Mouse (Mus musculus) stomach, embryonic 14.5 days (tissue): ENCODE results near the gene Gm128. TPM values are rescaled to one million over a fixed set of nuclear protein-coding genes. Genes with fewer than 3 reads are reported as not detected.

ENCODE experiments used
- ATAC-seq: fragments of 200-750 bp; cut with Nextera tagmentation; 2 replicates; pipeline ENCODE4 v1.8.0; 2017; ENCODE audit warnings: low read depth, moderate TSS enrichment; ENCODE audit not compliant: insufficient number of reproducible peaks, insufficient read depth, low FRiP score
- H3K27ac ChIP-seq: fragments of 300-500 bp; sonication (generic); 2 replicates; pipeline ENCODE4 v1.5.1; 2014; ENCODE audit warnings: mild to moderate bottlenecking, low read length, moderate library complexity, mixed read lengths
- H3K27me3 ChIP-seq: fragments of 300-500 bp; sonication (generic); 2 replicates; pipeline ENCODE4 v1.6.1; 2014; ENCODE audit warnings: low read length, control low read depth, mixed read lengths; ENCODE audit not compliant: control insufficient read depth, insufficient read depth
- H3K36me3 ChIP-seq: fragments of 300-500 bp; sonication (generic); 2 replicates; pipeline ENCODE4 v1.6.1; 2014; ENCODE audit warnings: mild to moderate bottlenecking, control low read depth, low read length, moderate library complexity, mixed read lengths; ENCODE audit not compliant: control insufficient read depth, insufficient read depth
- H3K4me1 ChIP-seq: fragments of 300-500 bp; sonication (generic); 2 replicates; pipeline ENCODE4 v1.6.1; 2014; ENCODE audit warnings: low read length, control low read depth, mixed read lengths; ENCODE audit not compliant: control insufficient read depth, insufficient read depth
- H3K4me2 ChIP-seq: fragments of 300-500 bp; sonication (generic); replicated peaks from 2 replicates; pipeline ENCODE4 v1.6.1; 2014; ENCODE audit warnings: low read depth, low read length, control low read depth
- H3K4me3 ChIP-seq: fragments of 300-500 bp; sonication (generic); 2 replicates; pipeline ENCODE4 v1.5.1; 2014; ENCODE audit warnings: low read depth, low read length, control low read depth
- H3K9ac ChIP-seq: fragments of 300-500 bp; sonication (generic); replicated peaks from 2 replicates; pipeline ENCODE4 v1.6.1; 2014; ENCODE audit warnings: low read depth, mild to moderate bottlenecking, control low read depth, low read length, moderate library complexity, mixed read lengths
- H3K9me3 ChIP-seq: fragments of 300-500 bp; sonication (generic); 2 replicates; pipeline ENCODE4 v1.6.1; 2016; ENCODE audit warnings: low read depth, low read length, control low read depth; ENCODE audit not compliant: control insufficient read depth
- WGBS: fragments of 180-500 bp; shearing (Covaris S2); extraction: QIAGEN DNeasy Blood & Tissue Kit; methylation state at CpG from one replicate; pipeline ENCODE4 v1.1.7; 2014; 5-methylcytosine and 5-hydroxymethylcytosine counted together
- polyA plus RNA-seq: library from polyadenylated mRNA; unstranded; fragments of >200 nt; fragmentation: Nextera tagmentation; extraction: Ambion mirVana; gene quantifications from 2 replicates; pipeline ENCODE4 v1.2.1, GENCODE M21; 2014

Gm128 gene
- polyA plus RNA-seq, 1 experiment from 2014 or later = 0.71 TPM

DNA sequence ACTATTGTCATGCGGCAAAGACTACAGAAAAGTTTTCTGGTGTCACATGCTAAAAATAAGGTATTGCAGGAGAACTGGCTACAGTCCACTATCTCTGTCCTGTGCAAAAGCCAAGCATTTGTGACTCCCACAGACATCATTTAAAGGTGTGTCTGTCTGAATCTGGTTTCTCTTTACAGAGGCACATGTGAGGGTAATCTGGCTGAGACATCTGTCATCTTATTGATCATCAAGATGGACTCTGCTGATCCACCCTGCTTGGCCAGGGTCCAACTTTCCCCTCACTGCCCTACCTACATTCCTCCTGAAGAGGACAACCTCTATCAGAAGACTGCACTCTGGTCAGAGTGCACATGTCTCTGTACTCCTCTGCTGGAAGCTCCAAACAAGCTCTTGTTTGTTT lies 35.8 kb upstream of the Gm128 start:
- no peak for ATAC-seq
- Histone ChIP-seq H3K4me2 (no peak overlapping the region), H3K27ac (no peak overlapping the region), H3K9me3 (no peaks in the 10 kb centered on the region), H3K4me1 (peaks cover 6% of the 10 kb centered on the region; the same call in 1 of the 2 replicates), H3K27me3 (no peaks in the 10 kb centered on the region), H3K9ac (no peak overlapping the region), H3K4me3 (no peak overlapping the region), H3K36me3 (no peaks in the 10 kb centered on the region)
- WGBS = 83% methylated on average over 1 of the region's 1 CpGs

DNA sequence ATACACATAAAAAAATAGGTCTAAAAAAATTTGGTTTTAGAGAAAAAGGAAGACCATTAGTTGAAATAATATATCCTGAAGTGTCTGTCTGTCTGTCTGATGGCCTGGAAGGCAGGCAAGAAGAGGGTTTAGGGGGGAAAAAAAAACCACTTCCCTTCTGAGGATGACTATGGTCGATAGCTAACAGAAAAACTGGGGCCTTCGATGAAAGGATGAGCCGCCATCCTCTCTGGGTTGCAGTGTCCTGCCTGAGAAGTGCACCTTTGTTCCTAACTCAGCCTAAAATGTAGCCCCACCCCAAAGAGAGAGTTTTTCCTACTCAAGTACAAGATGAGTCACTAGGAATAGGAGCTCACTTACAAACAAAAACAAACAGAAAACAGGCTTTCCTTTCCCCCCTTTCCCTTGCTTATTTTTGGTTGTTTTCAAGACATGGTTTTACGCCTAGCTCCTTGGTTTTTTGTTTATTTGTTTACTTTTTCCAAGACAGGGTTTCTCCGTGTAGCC lies 35.1 kb upstream of the Gm128 start:
- Histone ChIP-seq H3K4me3 (no peak overlapping the region), H3K9ac (no peak overlapping the region), H3K36me3 (no peaks in the 10 kb centered on the region), H3K27ac (no peak overlapping the region), H3K9me3 (no peaks in the 10 kb centered on the region), H3K27me3 (no peaks in the 10 kb centered on the region), H3K4me1 (peaks cover 6% of the 10 kb centered on the region; the same call in 1 of the 2 replicates), H3K4me2 (no peak overlapping the region)
- 69% methylated on average over 5 of the region's 5 CpGs for WGBS
- ATAC-seq = no peak

DNA sequence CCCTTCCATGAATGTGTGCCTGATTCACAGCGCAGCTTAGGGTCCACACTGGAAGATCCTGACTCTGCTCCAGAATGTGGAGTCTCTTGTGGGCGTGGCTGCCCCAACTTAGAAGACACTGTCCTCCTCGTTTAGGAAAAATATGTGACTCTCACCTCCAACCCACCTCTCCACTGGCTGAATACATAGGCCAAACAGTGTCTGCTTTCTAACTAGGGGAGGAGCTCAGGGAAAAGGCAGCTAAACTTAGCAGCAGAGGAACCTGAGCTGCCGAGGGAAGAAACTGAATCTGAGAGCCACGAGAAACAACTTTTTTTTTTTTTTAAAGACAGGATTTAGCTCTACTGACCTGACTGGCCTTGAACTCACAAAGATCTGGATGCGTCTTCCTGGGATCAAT lies 33.8 kb upstream of the Gm128 start:
- Histone ChIP-seq H3K4me2 (no peak overlapping the region), H3K4me1 (0 out of 2 replicates have a peak, but pooled peaks cover 5% of the 10 kb centered on the region), H3K27me3 (no peaks in the 10 kb centered on the region), H3K4me3 (no peak overlapping the region), H3K9ac (no peak overlapping the region), H3K9me3 (no peaks in the 10 kb centered on the region), H3K36me3 (no peaks in the 10 kb centered on the region), H3K27ac (no peak overlapping the region)
- ATAC-seq = no peak
- WGBS = 59% methylated on average over 6 of the region's 6 CpGs

DNA sequence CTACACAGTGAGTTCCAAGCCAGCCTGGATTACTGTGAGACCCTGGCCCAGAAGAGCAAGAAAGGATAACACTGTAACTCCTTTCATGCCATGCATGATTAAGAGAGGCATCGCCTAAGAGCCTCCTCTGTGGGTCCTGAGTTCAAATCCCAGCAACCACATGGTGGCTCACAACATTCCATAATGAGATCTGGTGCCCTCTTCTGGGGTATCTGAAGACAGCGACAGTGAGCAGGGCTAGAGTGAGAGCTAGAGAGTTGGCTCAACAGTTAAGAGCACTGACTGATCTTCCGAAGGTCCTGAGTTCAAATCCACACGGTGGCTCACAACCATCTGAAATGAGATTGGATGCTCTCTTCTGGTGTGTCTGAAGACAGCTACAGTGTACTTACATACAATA lies 33.1 kb upstream of the Gm128 start:
- Histone ChIP-seq H3K9ac (no peak overlapping the region), H3K27ac (no peak overlapping the region), H3K9me3 (no peaks in the 10 kb centered on the region), H3K4me3 (no peak overlapping the region), H3K27me3 (no peaks in the 10 kb centered on the region), H3K36me3 (no peaks in the 10 kb centered on the region), H3K4me1 (0 out of 2 replicates have a peak, but pooled peaks cover 5% of the 10 kb centered on the region), H3K4me2 (no peak overlapping the region)
- no peak for ATAC-seq
- WGBS = 94% methylated on average over 4 of the region's 4 CpGs

DNA sequence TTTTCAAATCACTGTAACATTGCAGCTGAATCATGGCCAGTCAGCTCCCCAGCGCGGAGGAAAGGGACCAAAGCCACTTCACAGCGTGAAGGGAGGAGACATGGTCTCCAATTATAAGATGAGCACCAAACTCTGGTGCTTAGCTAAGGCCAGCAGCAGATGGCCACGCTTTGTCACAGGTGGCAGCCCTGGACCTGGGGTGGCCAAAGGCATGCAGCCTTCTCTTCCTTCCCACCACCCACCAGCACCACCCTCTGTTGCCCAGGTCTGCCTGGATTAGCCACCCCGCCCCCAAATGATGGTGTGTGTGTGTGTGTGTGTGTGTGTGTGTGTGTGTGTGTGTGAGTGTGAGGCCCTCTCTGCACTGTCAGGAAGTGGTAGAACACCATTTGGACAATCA lies 32.1 kb upstream of the Gm128 start:
- H3K27ac ChIP-seq = no peak overlapping the region
- H3K27me3 ChIP-seq = no peaks in the 10 kb centered on the region
- no peak overlapping the region for H3K4me2 ChIP-seq
- H3K9ac ChIP-seq = no peak overlapping the region
- H3K4me1 ChIP-seq = 0 out of 2 replicates have a peak, but pooled peaks cover 5% of the 10 kb centered on the region
- 94% methylated on average over 5 of the region's 5 CpGs for WGBS
- ATAC-seq = no peak
- H3K4me3 ChIP-seq = no peak overlapping the region
- H3K36me3 ChIP-seq = no peaks in the 10 kb centered on the region; the same call in 1 of the 2 replicates
- H3K9me3 ChIP-seq = no peaks in the 10 kb centered on the region

DNA sequence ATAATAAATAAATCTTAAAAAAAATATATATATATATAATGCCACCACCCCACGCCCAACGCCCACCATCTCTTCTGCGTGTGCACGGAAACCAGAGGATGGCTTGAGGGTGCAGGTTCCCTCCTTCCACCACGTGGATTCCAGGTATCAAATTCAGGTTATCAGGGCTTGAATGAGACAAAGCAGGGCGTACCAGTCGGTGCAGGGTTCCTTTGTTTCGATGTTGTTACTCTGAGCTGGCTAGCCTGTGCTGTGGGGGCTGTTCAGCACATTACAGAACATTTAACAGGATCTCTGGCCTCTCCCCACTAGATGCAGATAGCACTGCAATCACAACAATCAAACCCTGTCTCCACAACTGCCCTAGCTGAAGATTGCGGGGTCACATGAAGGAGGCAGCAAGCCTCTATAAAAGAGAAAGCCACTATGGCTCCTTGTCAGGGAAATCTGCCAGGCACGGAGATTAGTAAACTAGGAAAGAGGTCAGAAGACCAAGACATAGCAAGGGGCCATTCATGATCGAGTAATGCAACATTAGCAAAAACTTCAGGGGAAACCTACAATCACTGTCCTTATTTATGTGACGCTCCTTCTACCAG lies 29.5 kb upstream of the Gm128 start:
- Histone ChIP-seq H3K27ac (no peak overlapping the region), H3K4me2 (no peak overlapping the region), H3K36me3 (peaks cover 9% of the 10 kb centered on the region), H3K9ac (no peak overlapping the region), H3K9me3 (no peaks in the 10 kb centered on the region), H3K4me1 (0 out of 2 replicates have a peak, but pooled peaks cover 2% of the 10 kb centered on the region), H3K27me3 (no peaks in the 10 kb centered on the region), H3K4me3 (no peak overlapping the region)
- ATAC-seq = peak; percentile 62; the same call in 1 of the 2 replicates
- WGBS = 76% methylated on average over 12 of the region's 12 CpGs

DNA sequence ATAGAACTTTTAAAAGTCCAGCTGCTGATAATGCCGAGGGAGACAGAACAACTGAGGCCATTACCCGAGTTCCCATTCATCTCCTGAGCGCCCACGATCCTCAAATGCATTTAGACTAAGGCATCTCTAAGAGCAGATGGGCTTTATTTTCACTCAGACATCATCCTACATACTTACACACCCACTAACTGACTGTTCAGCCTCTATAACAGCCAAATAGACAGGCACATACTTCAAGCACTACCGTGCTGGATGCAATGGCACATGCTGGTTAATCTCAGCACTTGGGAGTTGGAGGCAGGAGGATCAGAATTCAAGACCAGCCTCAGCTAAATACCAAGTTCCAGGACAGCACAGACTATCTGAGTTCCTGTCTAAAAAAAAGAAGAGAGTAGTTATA lies 28.4 kb upstream of the Gm128 start:
- 84% methylated on average over 5 of the region's 5 CpGs for WGBS
- Histone ChIP-seq H3K27me3 (no peaks in the 10 kb centered on the region), H3K36me3 (peaks cover 13% of the 10 kb centered on the region), H3K4me2 (no peak overlapping the region), H3K4me3 (no peak overlapping the region), H3K4me1 (0 out of 2 replicates have a peak, but pooled peaks cover 2% of the 10 kb centered on the region), H3K9ac (no peak overlapping the region), H3K9me3 (no peaks in the 10 kb centered on the region), H3K27ac (no peak overlapping the region)
- ATAC-seq = no peak

DNA sequence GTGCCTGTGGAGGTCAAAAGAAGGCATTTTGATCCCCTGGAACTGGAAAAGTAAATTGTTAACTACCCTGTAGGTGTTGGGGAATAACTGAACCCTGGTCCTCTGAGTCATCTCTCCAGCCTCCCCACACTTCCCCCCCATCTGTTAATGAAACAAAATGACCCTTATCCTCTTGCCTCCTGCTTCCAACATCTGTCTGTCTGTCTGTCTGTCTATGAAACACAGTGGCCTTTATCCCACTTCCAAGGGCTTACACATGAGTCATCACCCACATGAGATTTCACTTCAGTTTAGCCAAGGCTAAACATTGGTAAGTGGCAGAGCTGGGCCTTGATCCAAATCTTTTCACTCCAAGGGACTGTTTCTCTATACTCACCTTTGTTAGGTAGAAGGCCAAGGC lies 26.5 kb upstream of the Gm128 start:
- peaks cover 24% of the 10 kb centered on the region for H3K36me3 ChIP-seq
- no peak overlapping the region for H3K27ac ChIP-seq

DNA sequence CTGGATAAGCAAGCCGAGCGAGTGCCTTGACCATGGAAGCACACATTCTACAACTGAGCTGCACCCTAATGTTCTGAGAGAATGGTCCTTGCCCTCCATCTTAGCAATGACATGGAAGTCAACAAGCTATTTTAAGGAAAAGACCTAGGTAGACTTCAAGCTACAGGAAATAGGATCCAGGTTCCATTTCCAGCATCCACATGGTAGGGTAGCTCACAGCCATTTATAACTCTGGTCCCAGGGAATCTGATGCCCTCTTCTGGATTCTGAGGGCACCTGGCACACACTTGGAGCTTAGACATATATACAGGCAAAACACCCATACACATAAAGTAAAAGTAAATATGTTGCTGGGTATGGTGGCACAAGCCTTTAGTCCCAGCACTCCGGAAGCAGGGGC lies 24.7 kb upstream of the Gm128 start:
- Histone ChIP-seq H3K4me3 (no peak overlapping the region), H3K9me3 (no peaks in the 10 kb centered on the region), H3K36me3 (peaks cover 29% of the 10 kb centered on the region), H3K4me1 (0 out of 2 replicates have a peak, but pooled peaks cover under 1% of the 10 kb centered on the region), H3K27me3 (no peaks in the 10 kb centered on the region), H3K27ac (no peak overlapping the region), H3K9ac (no peak overlapping the region), H3K4me2 (no peak overlapping the region)
- 93% methylated on average over 3 of the region's 3 CpGs for WGBS
- no peak for ATAC-seq

More for the DNA sequence above, 26.5 kb upstream of the Gm128 start:
- H3K9me3 ChIP-seq = no peaks in the 10 kb centered on the region
- ATAC-seq = no peak
- no peak overlapping the region for H3K4me3 ChIP-seq
- no peak overlapping the region for H3K9ac ChIP-seq
- H3K4me2 ChIP-seq = no peak overlapping the region
- no peaks in the 10 kb centered on the region for H3K27me3 ChIP-seq
- 0 out of 2 replicates have a peak, but pooled peaks cover 2% of the 10 kb centered on the region for H3K4me1 ChIP-seq
